Mouse (Mus musculus) neural tube, embryonic 15.5 days (tissue): ENCODE measurements around the gene Eif2ak1. TPM values are rescaled to one million over a fixed set of nuclear protein-coding genes. Genes with fewer than 3 reads are reported as not detected.

Experiments
- ATAC-seq: fragments of 200-750 bp; cut with Nextera tagmentation; 2 replicates; pipeline ENCODE4 v1.8.0; 2017; ENCODE audit warnings: mild to moderate bottlenecking, moderate TSS enrichment, moderate library complexity; ENCODE audit not compliant: low FRiP score
- H3K27ac ChIP-seq: fragments of 300-500 bp; sonication (generic); replicated peaks from 2 replicates; pipeline ENCODE4 v1.5.1; 2015; ENCODE audit warnings: mild to moderate bottlenecking, inconsistent platforms
- H3K27me3 ChIP-seq: fragments of 300-500 bp; sonication (generic); replicated peaks from 2 replicates; pipeline ENCODE4 v1.6.1; 2015; ENCODE audit warnings: inconsistent platforms
- H3K36me3 ChIP-seq: fragments of 300-500 bp; sonication (generic); 2 replicates; pipeline ENCODE4 v1.6.1; 2015; ENCODE audit warnings: inconsistent platforms
- H3K4me1 ChIP-seq: fragments of 300-500 bp; sonication (generic); 2 replicates; pipeline ENCODE4 v1.6.1; 2015; ENCODE audit warnings: inconsistent platforms
- H3K4me2 ChIP-seq: fragments of 300-500 bp; sonication (generic); 2 replicates; pipeline ENCODE4 v1.6.1; 2015; ENCODE audit warnings: inconsistent platforms, mild to moderate bottlenecking, moderate library complexity
- H3K4me3 ChIP-seq: fragments of 300-500 bp; sonication (generic); replicated peaks from 2 replicates; pipeline ENCODE4 v1.5.1; 2015; ENCODE audit warnings: mild to moderate bottlenecking, inconsistent platforms
- H3K9ac ChIP-seq: fragments of 300-500 bp; sonication (generic); replicated peaks from 2 replicates; pipeline ENCODE4 v1.6.1; 2015; ENCODE audit warnings: mild to moderate bottlenecking, inconsistent platforms
- H3K9me3 ChIP-seq: fragments of 300-500 bp; sonication (generic); replicated peaks from 2 replicates; pipeline ENCODE4 v1.6.1; 2016; ENCODE audit warnings: inconsistent platforms
- WGBS: fragments of 180-500 bp; shearing (Covaris S2); methylation state at CpG from one replicate; pipeline ENCODE4 v1.1.7; 2015; ENCODE audit warnings: mixed read lengths; 5-methylcytosine and 5-hydroxymethylcytosine counted together
- polyA plus RNA-seq: library from polyadenylated mRNA; unstranded; fragments of >200 nt; fragmentation: Nextera tagmentation; extraction: Ambion mirVana; gene quantifications from 2 replicates; pipeline ENCODE4 v1.2.1, GENCODE M21; 2015

Gene Eif2ak1
- polyA plus RNA-seq, 1 experiment from 2014 or later: 50.7 TPM

GRCm38 (mm10) chr5:143903813-143904212, 86.2 kb downstream of the Eif2ak1 start:
- H3K27ac ChIP-seq: no peak overlapping the region
- H3K27me3 ChIP-seq: no peaks in the 10 kb centered on the region
- H3K9me3 ChIP-seq: no peaks in the 10 kb centered on the region
- no peak overlapping the region for H3K4me3 ChIP-seq
- H3K4me2 ChIP-seq: no peak overlapping the region
- WGBS: 93% methylated on average over 4 of the region's 4 CpGs
- H3K4me1 ChIP-seq: peaks cover 16% of the 10 kb centered on the region
- H3K9ac ChIP-seq: no peak overlapping the region
- peaks cover 68% of the 10 kb centered on the region for H3K36me3 ChIP-seq
- no peak for ATAC-seq

GRCm38 (mm10) chr5:143906429-143906828, 88.8 kb downstream of the Eif2ak1 start:
- Histone ChIP-seq H3K9ac (no peak overlapping the region), H3K9me3 (no peaks in the 10 kb centered on the region), H3K27ac (no peak overlapping the region), H3K4me1 (peaks cover 30% of the 10 kb centered on the region), H3K27me3 (no peaks in the 10 kb centered on the region), H3K4me2 (no peak overlapping the region), H3K36me3 (peaks cover 44% of the 10 kb centered on the region), H3K4me3 (no peak overlapping the region)
- no peak for ATAC-seq
- 93% methylated on average over 8 of the region's 8 CpGs for WGBS

DNA sequence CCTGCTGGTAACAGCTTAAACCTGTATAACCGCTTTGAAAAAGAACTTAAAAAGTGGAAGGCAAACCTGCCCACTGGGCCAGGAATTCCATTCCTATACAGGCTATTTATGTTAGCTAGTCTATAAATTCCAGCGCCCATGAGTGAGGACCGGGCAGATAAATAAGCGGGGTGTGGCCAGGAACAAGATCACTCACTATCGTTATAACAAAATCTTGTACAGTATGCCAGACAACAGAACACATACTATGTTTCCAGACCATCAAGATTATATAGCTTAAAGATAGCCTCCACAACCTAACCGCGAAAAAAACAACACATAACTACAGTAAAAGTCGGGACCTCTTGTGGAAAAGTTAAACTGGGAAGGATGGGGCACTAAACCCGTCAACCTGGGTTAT, 91.3 kb downstream of the Eif2ak1 start:
- 2% methylated on average over 9 of the region's 9 CpGs for WGBS
- no peaks in the 10 kb centered on the region for H3K9me3 ChIP-seq

DNA sequence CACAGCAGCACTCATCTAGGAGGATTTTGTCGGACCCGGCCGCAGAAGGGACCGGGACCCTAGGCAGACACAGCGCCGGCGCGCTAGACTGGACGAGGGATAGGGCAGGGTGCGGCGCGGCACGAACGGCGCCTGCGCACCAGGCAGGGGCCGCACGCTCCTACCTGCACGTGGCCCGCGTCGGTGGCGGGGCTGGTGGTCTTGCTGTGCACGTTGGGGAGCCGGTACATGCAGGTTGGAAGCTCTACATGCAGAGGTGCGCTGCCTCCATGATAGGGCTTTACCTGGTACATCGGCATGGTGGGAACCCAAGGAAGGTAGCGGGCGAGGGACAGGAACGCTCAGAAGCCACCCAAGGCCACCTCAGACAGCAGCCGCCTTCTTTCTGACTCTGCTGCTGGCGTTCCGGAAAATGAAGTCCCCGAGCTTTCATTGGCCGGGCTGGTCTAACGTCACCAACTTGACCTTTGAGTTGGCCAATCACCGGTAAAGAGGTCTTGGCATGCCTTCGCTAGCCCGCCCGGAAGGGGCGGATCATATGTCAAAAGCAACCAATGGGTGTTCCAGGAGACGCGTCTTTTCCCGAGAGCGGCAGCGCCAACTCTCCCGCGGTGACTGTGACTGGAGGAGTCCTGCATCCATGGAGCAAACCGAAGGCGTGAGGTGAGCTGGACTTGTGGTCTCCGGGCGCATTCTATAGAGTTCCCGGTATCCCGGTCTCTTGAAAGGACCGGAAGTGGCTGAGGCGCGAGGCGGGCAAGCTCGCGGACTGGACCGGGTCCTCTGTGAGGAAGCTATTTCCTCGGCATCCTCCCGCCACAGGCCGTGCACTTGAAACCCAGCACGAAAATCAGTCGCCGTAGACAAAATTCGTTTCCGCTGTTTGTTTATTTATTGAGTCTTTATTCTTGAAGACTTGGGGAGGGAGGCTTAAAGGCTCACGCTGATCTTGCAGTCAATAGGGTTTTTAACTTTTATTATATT, 92.1 kb downstream of the Eif2ak1 start, which contains the start of the genes Aimp2 and Pms2:
Aimp2 (minus strand) TSS at position 431 of the 984 bp plus-strand sequence.
Pms2 (plus strand) TSS at position 548 of the 984 bp plus-strand sequence.
- Histone ChIP-seq H3K4me3 (peak within 1 kb of the TSS; percentile 89), H3K4me1 (peaks cover 30% of the 10 kb centered on the region), H3K9me3 (no peaks in the 10 kb centered on the region), H3K4me2 (peak within 1 kb of the TSS; percentile 78), H3K9ac (peak within 1 kb of the TSS; percentile 61), H3K36me3 (peaks cover 22% of the 10 kb centered on the region), H3K27ac (peak within 1 kb of the TSS; percentile 90), H3K27me3 (no peaks in the 10 kb centered on the region)
- peak; percentile 100 for ATAC-seq
- under 1% methylated on average over 70 of the region's 70 CpGs for WGBS

More for the DNA sequence above, 91.3 kb downstream of the Eif2ak1 start:
- ATAC-seq: no peak
- Histone ChIP-seq H3K36me3 (peaks cover 25% of the 10 kb centered on the region), H3K4me3 (peak overlapping the region; percentile 89), H3K9ac (peak overlapping the region; percentile 61), H3K27me3 (no peaks in the 10 kb centered on the region), H3K4me2 (peak overlapping the region; percentile 78), H3K4me1 (peaks cover 30% of the 10 kb centered on the region), H3K27ac (peak overlapping the region; percentile 90)

GRCm38 (mm10) chr5:143916221-143916620, 98.6 kb downstream of the Eif2ak1 start:
- no peak overlapping the region for H3K4me3 ChIP-seq
- no peak for ATAC-seq
- H3K27ac ChIP-seq: no peak overlapping the region
- H3K9me3 ChIP-seq: no peaks in the 10 kb centered on the region
- no peak overlapping the region for H3K9ac ChIP-seq
- no peaks in the 10 kb centered on the region for H3K27me3 ChIP-seq
- H3K36me3 ChIP-seq: peaks cover 51% of the 10 kb centered on the region
- no peak overlapping the region for H3K4me2 ChIP-seq
- peaks cover under 1% of the 10 kb centered on the region for H3K4me1 ChIP-seq
- 94% methylated on average over 9 of the region's 9 CpGs for WGBS

GRCm38 (mm10) chr5:143917418-143917817, 99.8 kb downstream of the Eif2ak1 start:
- Histone ChIP-seq H3K4me2 (no peak overlapping the region), H3K4me3 (no peak overlapping the region), H3K4me1 (no peaks in the 10 kb centered on the region), H3K9me3 (no peaks in the 10 kb centered on the region), H3K36me3 (peaks cover 59% of the 10 kb centered on the region), H3K9ac (no peak overlapping the region), H3K27me3 (no peaks in the 10 kb centered on the region), H3K27ac (no peak overlapping the region)
- no peak for ATAC-seq
- 48% methylated on average over 5 of the region's 5 CpGs for WGBS

- Histone ChIP-seq H3K27ac (no peak overlapping the region), H3K9me3 (no peaks in the 10 kb centered on the region), H3K4me1 (no peaks in the 10 kb centered on the region), H3K36me3 (peaks cover 65% of the 10 kb centered on the region), H3K4me3 (no peak overlapping the region), H3K27me3 (no peaks in the 10 kb centered on the region), H3K4me2 (no peak overlapping the region), H3K9ac (no peak overlapping the region)
- no peak for ATAC-seq
- 94% methylated on average over 3 of the region's 3 CpGs for WGBS
Observed at GRCm38 (mm10) chr5:143918120-143918519, 100.5 kb downstream of the Eif2ak1 start.

DNA sequence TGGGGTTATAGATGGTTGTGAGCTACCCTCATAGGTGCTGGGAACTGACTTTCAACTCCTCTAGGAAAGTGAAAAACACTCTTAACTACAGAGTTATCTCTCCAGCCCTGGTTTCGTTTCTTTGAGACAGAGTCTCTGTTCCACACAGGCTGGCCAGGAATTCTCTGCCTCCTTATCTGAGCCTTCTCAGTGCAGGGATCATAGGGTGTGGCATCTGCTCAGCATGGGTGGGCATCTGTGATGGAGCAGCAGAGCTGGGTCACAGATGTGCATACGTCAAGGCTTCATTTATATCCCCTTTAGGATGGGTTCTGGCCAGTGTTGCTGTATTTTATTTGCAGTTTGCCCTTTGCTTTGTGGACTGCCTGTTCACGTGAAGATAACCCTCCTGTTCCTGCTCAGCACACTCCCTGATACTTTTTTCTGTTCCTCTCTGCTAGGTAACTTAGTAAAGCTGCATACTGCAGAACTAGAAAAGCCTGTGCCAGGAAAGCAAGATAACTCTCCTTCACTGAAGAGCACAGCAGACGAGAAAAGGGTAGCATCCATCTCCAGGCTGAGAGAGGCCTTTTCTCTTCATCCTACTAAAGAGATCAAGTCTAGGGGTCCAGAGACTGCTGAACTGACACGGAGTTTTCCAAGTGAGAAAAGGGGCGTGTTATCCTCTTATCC, 107.3 kb downstream of the Eif2ak1 start:
- no peak overlapping the region for H3K4me2 ChIP-seq
- no peak overlapping the region for H3K9ac ChIP-seq
- no peaks in the 10 kb centered on the region for H3K27me3 ChIP-seq
- WGBS: 91% methylated on average over 6 of the region's 6 CpGs
- no peak overlapping the region for H3K27ac ChIP-seq
- no peak overlapping the region for H3K4me3 ChIP-seq
- no peaks in the 10 kb centered on the region for H3K9me3 ChIP-seq
- no peaks in the 10 kb centered on the region for H3K4me1 ChIP-seq
- peaks cover 84% of the 10 kb centered on the region for H3K36me3 ChIP-seq
- no peak for ATAC-seq

DNA sequence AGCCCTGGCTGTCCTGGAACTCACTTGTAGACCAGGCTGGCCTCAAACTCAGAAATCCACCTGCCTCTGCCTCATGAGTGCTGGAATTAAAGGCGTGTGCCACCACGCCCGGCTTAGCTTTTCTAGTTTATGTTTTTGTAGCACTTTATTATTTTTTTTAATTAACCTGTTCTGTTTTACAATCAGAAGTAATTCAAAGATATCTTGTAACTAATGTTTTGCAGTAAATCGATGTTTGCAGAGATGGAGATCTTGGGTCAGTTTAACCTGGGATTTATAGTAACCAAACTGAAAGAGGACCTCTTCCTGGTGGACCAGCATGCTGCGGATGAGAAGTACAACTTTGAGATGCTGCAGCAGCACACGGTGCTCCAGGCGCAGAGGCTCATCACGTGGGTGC, 110.3 kb downstream of the Eif2ak1 start, which contains the start of gene Gm42421:
Gm42421 (plus strand) TSS at position 301 of the 400 bp plus-strand sequence.
- no peak for ATAC-seq
- Histone ChIP-seq H3K4me2 (no peak within 1 kb of the TSS), H3K9ac (no peak within 1 kb of the TSS), H3K36me3 (peaks cover 83% of the 10 kb centered on the region), H3K27ac (no peak within 1 kb of the TSS), H3K4me1 (no peaks in the 10 kb centered on the region), H3K9me3 (no peaks in the 10 kb centered on the region), H3K27me3 (no peaks in the 10 kb centered on the region), H3K4me3 (no peak within 1 kb of the TSS)
- 98% methylated on average over 8 of the region's 8 CpGs for WGBS

GRCm38 (mm10) chr5:143929291-143929690, 111.7 kb downstream of the Eif2ak1 start:
- no peaks in the 10 kb centered on the region for H3K9me3 ChIP-seq
- H3K27me3 ChIP-seq: no peaks in the 10 kb centered on the region
- H3K9ac ChIP-seq: no peak overlapping the region
- 95% methylated on average over 4 of the region's 4 CpGs for WGBS
- no peaks in the 10 kb centered on the region for H3K4me1 ChIP-seq
- ATAC-seq: no peak
- H3K4me3 ChIP-seq: no peak overlapping the region
- no peak overlapping the region for H3K27ac ChIP-seq
- peaks cover 70% of the 10 kb centered on the region for H3K36me3 ChIP-seq
- H3K4me2 ChIP-seq: no peak overlapping the region

- Histone ChIP-seq H3K36me3 (peaks cover 57% of the 10 kb centered on the region), H3K9ac (no peak overlapping the region), H3K27me3 (no peaks in the 10 kb centered on the region), H3K4me2 (no peak overlapping the region), H3K4me1 (no peaks in the 10 kb centered on the region), H3K27ac (no peak overlapping the region), H3K4me3 (no peak overlapping the region), H3K9me3 (no peaks in the 10 kb centered on the region)
- no peak for ATAC-seq
- WGBS: 94% methylated on average over 12 of the region's 12 CpGs
Observed at GRCm38 (mm10) chr5:143930656-143931055, 113.1 kb downstream of the Eif2ak1 start.
